Mouse (Mus musculus) yolk sac, embryonic 10.5 days (tissue): Measurements from ENCODE around the gene Gm5751.
A peak's percentile ranks its signal among the peaks of the same experiment; 100 is the strongest.
"Not testable (repeated sequence)": the region's sequence is repeated elsewhere in the genome, so short reads cannot be mapped to it uniquely, and the experiment has no call there.

Experiments
- DNase-seq: peaks from one replicate; pipeline ENCODE4 v3.0.0-alpha.2; 2017; ENCODE audit warnings: low spot score

Gm5751 gene

GRCm38 (mm10) chrX:8873953-8874352, at the start of gene Gm5751:
Gm5751 (plus strand) TSS chrX:8874253.
- DNase-seq: not testable (repeated sequence)

- no peak for DNase-seq
These were observed 42.0 kb upstream of the Gm5751 start for GRCm38 (mm10) chrX:8832043-8832442.

GRCm38 (mm10) chrX:8843694-8844093, 30.4 kb upstream of the Gm5751 start, which contains the start of gene Gm6592:
Gm6592 (plus strand) TSS chrX:8843994.
- no peak for DNase-seq

GRCm38 (mm10) chrX:8852486-8852885, 21.6 kb upstream of the Gm5751 start:
- DNase-seq: no peak

- DNase-seq: peak; percentile 23
These were observed 9.7 kb upstream of the Gm5751 start for GRCm38 (mm10) chrX:8864331-8864730.

- no peak for DNase-seq
These were observed 10.3 kb downstream of the Gm5751 start for GRCm38 (mm10) chrX:8884336-8884735.

GRCm38 (mm10) chrX:8891975-8892342, 17.9 kb downstream of the Gm5751 start:
- no peak for DNase-seq

- peak; percentile 56 for DNase-seq
These were observed 18.5 kb downstream of the Gm5751 start, which contains the start of gene B630019K06Rik for GRCm38 (mm10) chrX:8892343-8893155. B630019K06Rik (plus strand) TSS chrX:8892382.

- DNase-seq: no peak
These were observed 19.2 kb downstream of the Gm5751 start for GRCm38 (mm10) chrX:8893182-8893651.

GRCm38 (mm10) chrX:8900823-8901222, 26.8 kb downstream of the Gm5751 start:
- no peak for DNase-seq

- no peak for DNase-seq
These were observed 27.9 kb downstream of the Gm5751 start for GRCm38 (mm10) chrX:8901906-8902472.

GRCm38 (mm10) chrX:8921080-8921479, 47.0 kb downstream of the Gm5751 start:
- DNase-seq: no peak

GRCm38 (mm10) chrX:8921813-8922607, 48.0 kb downstream of the Gm5751 start:
- DNase-seq: no peak

- no peak for DNase-seq
These were observed 53.3 kb downstream of the Gm5751 start for GRCm38 (mm10) chrX:8927308-8927707.
